Mouse (Mus musculus) hindbrain, embryonic 11.5 days (tissue): ENCODE data around the gene Ccdc90b. TPM values are rescaled to one million over a fixed set of nuclear protein-coding genes. Genes with fewer than 3 reads are reported as not detected.
A peak's percentile ranks its signal among the peaks of the same experiment; 100 is the strongest.

Experiments used
- ATAC-seq: fragments of 200-750 bp; cut with Nextera tagmentation; 2 replicates; pipeline ENCODE4 v1.8.0; 2017; ENCODE audit warnings: mild to moderate bottlenecking, moderate TSS enrichment, moderate library complexity; ENCODE audit not compliant: low FRiP score
- DNase-seq: peaks from one replicate; pipeline ENCODE4 v3.0.0-alpha.2; 2015; ENCODE audit warnings: low spot score
- H3K27ac ChIP-seq: fragments of 300-500 bp; sonication (generic); 2 replicates; pipeline ENCODE4 v1.5.1; 2014; ENCODE audit warnings: mild to moderate bottlenecking, low read depth, low read length
- H3K27me3 ChIP-seq: fragments of 300-500 bp; sonication (generic); 2 replicates; pipeline ENCODE4 v1.6.1; 2014; ENCODE audit warnings: mild to moderate bottlenecking, low read length, moderate library complexity, mixed read lengths; ENCODE audit not compliant: control insufficient read depth, insufficient read depth
- H3K36me3 ChIP-seq: fragments of 300-500 bp; sonication (generic); 2 replicates; pipeline ENCODE4 v1.6.1; 2014; ENCODE audit warnings: mild to moderate bottlenecking, low read length, moderate library complexity, mixed read lengths; ENCODE audit not compliant: control insufficient read depth, insufficient read depth
- H3K4me1 ChIP-seq: fragments of 300-500 bp; sonication (generic); replicated peaks from 2 replicates; pipeline ENCODE4 v1.6.1; 2014; ENCODE audit warnings: low read length, mixed read lengths; ENCODE audit not compliant: control insufficient read depth, insufficient read depth
- H3K4me2 ChIP-seq: fragments of 300-500 bp; sonication (generic); replicated peaks from 2 replicates; pipeline ENCODE4 v1.6.1; 2014; ENCODE audit warnings: mild to moderate bottlenecking, low read depth, low read length
- H3K4me3 ChIP-seq: fragments of 300-500 bp; sonication (generic); 2 replicates; pipeline ENCODE4 v1.5.1; 2014; ENCODE audit warnings: low read depth, low read length
- H3K9ac ChIP-seq: fragments of 300-500 bp; sonication (generic); 2 replicates; pipeline ENCODE4 v1.6.1; 2014; ENCODE audit warnings: low read depth, low read length
- H3K9me3 ChIP-seq: fragments of 300-500 bp; sonication (generic); 2 replicates; pipeline ENCODE4 v1.6.1; 2016; ENCODE audit warnings: low read length; ENCODE audit not compliant: control insufficient read depth
- WGBS: fragments of 180-500 bp; shearing (Covaris S2); extraction: QIAGEN DNeasy Blood & Tissue Kit; methylation state at CpG from one replicate; pipeline ENCODE4 v1.1.7; 2014; 5-methylcytosine and 5-hydroxymethylcytosine counted together
- polyA plus RNA-seq: library from polyadenylated mRNA; unstranded; fragments of >200 nt; fragmentation: Nextera tagmentation; extraction: Ambion mirVana; gene quantifications from 2 replicates; pipeline ENCODE4 v1.2.1, GENCODE M21; 2014

The Ccdc90b gene
- polyA plus RNA-seq: 82.4 and 83.2 TPM in 2 replicates

DNA sequence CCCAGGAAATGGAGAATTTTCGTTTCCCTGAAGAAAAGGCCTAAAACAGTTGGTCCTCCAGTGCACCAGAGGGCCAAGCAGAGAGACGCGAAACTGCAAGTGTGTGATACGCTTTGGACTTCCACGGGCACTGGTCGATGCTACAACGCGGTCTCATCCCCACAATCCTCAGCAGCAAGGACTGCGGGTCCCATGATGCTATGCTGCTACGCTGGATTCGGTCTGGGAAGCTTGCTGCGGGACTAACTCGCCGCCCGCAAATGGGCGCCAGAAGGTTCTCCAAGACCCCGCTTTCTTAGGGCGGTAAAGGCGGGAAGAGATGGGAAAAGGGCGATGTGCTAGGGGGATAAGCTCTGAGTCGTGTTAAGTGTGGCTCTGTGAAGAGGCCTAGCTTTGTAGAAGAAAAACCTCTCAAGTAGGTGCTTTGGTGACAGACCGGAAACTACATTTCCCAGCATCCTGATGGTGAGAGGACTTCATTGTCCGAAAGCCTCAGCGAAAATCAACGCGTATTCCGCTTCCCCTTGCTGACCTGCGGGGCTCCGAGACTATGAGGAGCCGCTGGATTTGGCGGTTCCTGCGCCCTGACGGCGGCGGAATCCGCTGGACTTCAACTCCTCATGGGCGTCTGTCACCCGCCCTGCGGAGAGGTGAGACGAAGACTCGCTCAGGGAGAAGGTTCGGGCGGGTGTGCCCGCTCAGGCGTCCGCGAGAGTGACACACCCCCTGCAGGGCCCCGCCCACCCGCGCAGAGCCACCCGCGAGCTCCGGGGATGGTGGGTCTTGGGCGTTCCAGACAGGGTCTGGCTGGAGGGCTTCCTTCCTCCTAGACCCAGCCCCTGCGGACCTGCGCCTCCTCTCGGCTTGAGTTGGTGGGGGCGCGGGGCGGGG is at the start of gene Ccdc90b:
Gene Ccdc90b, plus strand, starts transcription at position 164 of the 891 bp plus-strand sequence.
- H3K27ac ChIP-seq: peak within 1 kb of the TSS; percentile 82
- H3K36me3 ChIP-seq: no peaks in the 10 kb centered on the region
- no peaks in the 10 kb centered on the region for H3K27me3 ChIP-seq
- no peaks in the 10 kb centered on the region for H3K4me1 ChIP-seq
- WGBS: under 1% methylated on average over 60 of the region's 60 CpGs
- peak within 1 kb of the TSS; percentile 45 for H3K4me2 ChIP-seq
- ATAC-seq (peak; percentile 98), DNase-seq (peak; percentile 88)
- peak within 1 kb of the TSS; percentile 68 for H3K4me3 ChIP-seq
- peak within 1 kb of the TSS; percentile 76 for H3K9ac ChIP-seq
- H3K9me3 ChIP-seq: no peaks in the 10 kb centered on the region

DNA sequence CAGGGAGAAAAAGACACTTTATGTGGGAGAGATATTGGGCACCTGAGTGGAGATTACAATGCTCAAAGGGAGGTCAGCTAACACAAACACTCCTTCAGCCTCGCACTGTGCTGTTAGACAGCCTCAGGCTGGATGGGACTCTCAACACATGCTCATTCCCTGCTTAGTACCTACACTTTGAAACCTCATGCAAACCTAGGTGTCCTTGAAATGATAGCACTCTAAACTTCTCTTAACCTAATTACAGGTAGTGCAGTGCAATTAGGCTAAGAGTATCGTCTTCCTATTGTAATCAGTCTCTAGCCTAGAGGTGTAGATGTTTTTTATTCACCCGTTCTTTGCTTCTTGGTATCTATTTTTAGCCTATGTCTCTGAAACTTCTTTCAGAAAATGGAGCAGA is 40.6 kb upstream of the Ccdc90b start:
- H3K9me3 ChIP-seq: no peaks in the 10 kb centered on the region
- H3K36me3 ChIP-seq: no peaks in the 10 kb centered on the region
- H3K27ac ChIP-seq: no peak overlapping the region
- no peak for ATAC-seq
- no peaks in the 10 kb centered on the region for H3K4me1 ChIP-seq
- H3K4me3 ChIP-seq: no peak overlapping the region
- no peak overlapping the region for H3K9ac ChIP-seq
- no peaks in the 10 kb centered on the region for H3K27me3 ChIP-seq
- 76% methylated on average over 3 of the region's 3 CpGs for WGBS
- no peak for DNase-seq
- no peak overlapping the region for H3K4me2 ChIP-seq

DNA sequence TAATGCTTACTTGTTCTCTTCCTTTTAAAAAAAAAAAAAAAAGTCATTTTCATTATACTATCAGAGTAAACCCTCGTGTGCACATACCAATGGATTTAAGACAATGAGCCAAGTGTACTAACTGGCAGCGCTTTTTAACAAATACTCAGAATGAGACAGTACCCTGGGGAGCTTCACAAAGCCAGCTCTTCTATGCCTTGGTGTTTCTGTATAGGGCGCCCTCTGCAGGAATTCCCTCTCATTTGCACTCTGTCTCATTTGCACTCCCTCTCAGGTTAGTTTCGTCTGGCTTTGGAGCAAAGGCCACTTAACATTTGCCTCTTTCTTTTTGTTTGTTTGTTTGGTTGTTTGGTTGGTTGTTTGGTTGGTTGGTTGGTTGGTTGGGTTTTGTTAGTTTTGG is 40.1 kb upstream of the Ccdc90b start:
- no peaks in the 10 kb centered on the region for H3K36me3 ChIP-seq
- no peak overlapping the region for H3K4me2 ChIP-seq
- whole genome bisulfite sequencing: 46% methylated on average over 4 of the region's 4 CpGs
- H3K27ac ChIP-seq: no peak overlapping the region
- no peaks in the 10 kb centered on the region for H3K27me3 ChIP-seq
- no peaks in the 10 kb centered on the region for H3K4me1 ChIP-seq
- no peak overlapping the region for H3K4me3 ChIP-seq
- ATAC-seq: no peak
- no peaks in the 10 kb centered on the region for H3K9me3 ChIP-seq
- peak; percentile 8 for DNase-seq
- no peak overlapping the region for H3K9ac ChIP-seq

DNA sequence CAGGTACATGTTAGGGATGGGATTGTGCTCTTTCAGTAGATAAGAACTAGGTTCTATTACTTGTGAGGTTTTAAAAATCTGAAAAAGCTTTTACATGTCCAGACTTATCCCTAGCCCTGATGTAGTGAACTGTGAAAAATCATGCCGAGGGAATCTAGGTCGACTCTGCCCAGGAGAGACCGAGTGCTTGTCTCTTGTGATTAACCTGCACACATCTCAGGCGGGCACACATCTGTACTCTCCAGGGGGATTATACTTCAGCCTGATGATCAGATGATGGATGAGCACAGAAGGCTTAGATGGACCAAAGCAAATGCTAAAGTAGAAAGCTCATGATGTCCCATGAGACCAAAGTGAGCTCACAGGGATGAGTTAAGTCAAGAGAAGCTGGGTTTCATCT is 31.7 kb upstream of the Ccdc90b start:
- H3K4me1 ChIP-seq: no peaks in the 10 kb centered on the region
- H3K9me3 ChIP-seq: no peaks in the 10 kb centered on the region
- no peak for DNase-seq
- H3K4me3 ChIP-seq: no peak overlapping the region
- WGBS: 88% methylated on average over 4 of the region's 4 CpGs
- no peak overlapping the region for H3K27ac ChIP-seq
- no peaks in the 10 kb centered on the region for H3K27me3 ChIP-seq
- no peak for ATAC-seq
- H3K36me3 ChIP-seq: no peaks in the 10 kb centered on the region
- H3K9ac ChIP-seq: no peak overlapping the region
- H3K4me2 ChIP-seq: no peak overlapping the region

DNA sequence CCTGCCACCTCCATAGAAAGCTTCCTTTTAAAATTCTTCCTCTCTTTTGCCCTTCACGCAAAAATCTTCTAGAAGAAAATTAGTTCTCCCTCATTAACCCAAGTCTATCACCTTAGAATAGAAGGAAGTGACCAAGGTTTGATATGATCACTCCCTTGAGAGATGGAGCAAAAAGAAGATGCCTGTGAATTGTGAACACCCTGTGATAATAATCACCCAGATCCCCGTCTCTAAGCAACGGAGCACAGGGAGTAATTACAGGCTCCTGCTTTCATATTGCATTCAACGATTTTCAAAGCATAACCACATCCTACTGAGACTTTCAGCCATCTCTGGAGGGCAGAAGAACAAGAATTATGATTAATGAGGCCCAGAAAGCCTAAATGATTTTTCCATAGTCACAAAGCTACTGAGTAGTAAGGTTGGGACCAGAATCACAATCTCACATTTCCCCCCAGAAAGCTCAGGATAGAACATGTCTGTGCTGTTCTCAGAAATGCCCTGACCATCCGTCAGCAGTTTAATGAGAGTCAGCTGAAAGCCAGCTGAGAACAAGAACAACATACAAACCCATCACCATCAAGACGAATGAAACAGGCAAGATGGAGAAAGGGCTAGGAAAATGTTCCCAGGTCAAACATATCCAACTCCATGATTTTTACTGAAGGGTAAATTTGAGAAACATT is 28.5 kb upstream of the Ccdc90b start:
- ATAC-seq (peak; percentile 82), DNase-seq (peak; percentile 33)
- Histone ChIP-seq H3K9me3 (no peaks in the 10 kb centered on the region), H3K4me2 (no peak overlapping the region), H3K27ac (no peak overlapping the region; the same call in 1 of the 2 replicates), H3K9ac (no peak overlapping the region), H3K4me3 (no peak overlapping the region), H3K4me1 (no peaks in the 10 kb centered on the region), H3K27me3 (no peaks in the 10 kb centered on the region), H3K36me3 (no peaks in the 10 kb centered on the region)
- 45% methylated on average over 6 of the region's 6 CpGs for WGBS

DNA sequence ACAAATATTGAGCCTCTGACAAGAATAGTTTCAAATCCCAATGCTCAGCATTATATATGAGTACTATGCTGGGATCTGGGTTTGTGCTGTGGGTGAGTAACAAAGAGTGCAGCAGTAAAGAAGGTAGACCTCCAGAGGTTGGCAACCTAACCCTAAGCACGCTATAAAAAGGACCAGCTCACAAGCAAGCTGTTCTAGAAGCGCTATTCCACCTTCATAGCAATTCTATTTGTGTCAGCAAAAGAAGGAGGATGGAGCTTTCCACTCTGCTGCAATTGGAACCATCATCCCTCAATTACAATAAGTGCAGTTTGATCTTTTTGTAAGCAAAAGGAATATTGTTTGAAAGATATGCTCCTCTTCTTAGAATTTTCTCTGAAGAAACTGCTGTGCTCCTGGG is 14.2 kb upstream of the Ccdc90b start:
- WGBS: 74% methylated on average over 2 of the region's 2 CpGs
- no peaks in the 10 kb centered on the region for H3K4me1 ChIP-seq
- DNase-seq (no peak), ATAC-seq (no peak)
- H3K4me2 ChIP-seq: no peak overlapping the region
- no peaks in the 10 kb centered on the region for H3K27me3 ChIP-seq
- H3K9ac ChIP-seq: no peak overlapping the region
- H3K9me3 ChIP-seq: no peaks in the 10 kb centered on the region
- no peak overlapping the region for H3K27ac ChIP-seq
- no peaks in the 10 kb centered on the region for H3K36me3 ChIP-seq
- H3K4me3 ChIP-seq: no peak overlapping the region

DNA sequence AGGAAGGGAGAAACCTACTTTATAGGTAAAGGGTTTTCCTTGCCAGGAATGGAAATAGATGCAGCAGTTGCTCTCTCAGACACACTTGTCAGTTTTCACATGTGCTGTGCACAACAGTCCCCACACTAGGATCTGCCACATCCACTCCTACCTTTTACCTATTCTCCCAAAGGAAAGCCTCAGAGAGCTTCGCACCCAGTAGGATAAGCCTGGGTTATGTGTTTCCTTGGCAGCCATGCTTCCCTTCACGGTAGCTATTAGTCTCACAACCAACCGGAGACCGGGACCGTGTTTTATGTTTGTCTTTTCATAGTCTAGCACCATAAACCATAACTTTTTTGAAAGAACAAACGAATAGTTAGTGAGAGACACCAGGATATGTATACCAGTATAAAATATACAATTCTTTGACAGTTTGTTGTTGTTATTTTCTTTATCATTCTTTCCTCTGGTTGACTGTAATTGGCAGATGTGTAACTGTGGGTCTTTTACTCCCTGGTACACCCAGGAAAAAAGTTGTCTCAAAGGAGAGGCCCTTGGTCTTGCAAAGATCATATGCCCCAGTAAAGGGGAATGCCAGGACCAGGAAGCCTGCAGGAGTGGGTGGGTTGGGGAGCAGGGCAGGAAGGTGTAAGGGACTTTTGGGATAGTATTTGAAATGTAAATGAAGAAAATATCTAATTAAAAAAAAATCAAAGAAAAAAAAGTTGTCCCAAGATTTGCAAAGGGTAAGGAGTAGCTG is 10.5 kb upstream of the Ccdc90b start:
- ATAC-seq (peak; percentile 35), DNase-seq (no peak)
- Histone ChIP-seq H3K27me3 (no peaks in the 10 kb centered on the region), H3K27ac (no peak overlapping the region), H3K9me3 (no peaks in the 10 kb centered on the region), H3K36me3 (no peaks in the 10 kb centered on the region), H3K4me1 (no peaks in the 10 kb centered on the region), H3K9ac (no peak overlapping the region), H3K4me3 (no peak overlapping the region), H3K4me2 (no peak overlapping the region)
- WGBS: 86% methylated on average over 6 of the region's 6 CpGs

DNA sequence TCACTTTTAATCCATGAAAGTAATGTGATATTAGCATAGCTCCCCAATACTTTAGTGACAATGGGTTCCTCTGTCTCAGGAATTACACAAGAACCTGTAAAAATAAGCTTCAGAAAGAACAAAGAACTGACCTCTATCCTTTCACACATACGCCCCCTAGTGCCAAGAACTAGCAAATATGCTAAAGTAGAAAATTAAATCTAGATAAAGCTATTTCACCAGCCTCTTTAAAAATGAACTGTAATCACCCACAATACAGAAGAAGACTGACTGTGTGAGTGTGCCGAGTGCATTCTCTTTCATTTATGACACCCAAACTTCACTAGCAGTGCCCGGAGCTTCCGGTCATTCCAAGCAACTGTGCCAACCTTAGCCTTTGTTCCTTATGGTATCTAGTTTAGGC is 10.0 kb upstream of the Ccdc90b start:
- no peak overlapping the region for H3K9ac ChIP-seq
- ATAC-seq: peak; percentile 71
- H3K9me3 ChIP-seq: no peaks in the 10 kb centered on the region
- DNase-seq: peak; percentile 76
- WGBS: 61% methylated on average over 4 of the region's 4 CpGs
- H3K4me2 ChIP-seq: no peak overlapping the region
- no peaks in the 10 kb centered on the region for H3K27me3 ChIP-seq
- H3K27ac ChIP-seq: no peak overlapping the region
- no peaks in the 10 kb centered on the region for H3K4me1 ChIP-seq
- H3K4me3 ChIP-seq: no peak overlapping the region
- no peaks in the 10 kb centered on the region for H3K36me3 ChIP-seq
